Mouse (Mus musculus) frontal cortex, adult (tissue): ENCODE results near the gene Rps19.
"Not testable (repeated sequence)": the region's sequence is repeated elsewhere in the genome, so short reads cannot be mapped to it uniquely, and the experiment has no call there.

ENCODE experiments used
- ATAC-seq: cut with Nextera tagmentation; 2 replicates; pipeline ENCODE4 v1.9.2; 2017; ENCODE audit warnings: mild to moderate bottlenecking, moderate library complexity, mixed read lengths; ENCODE audit not compliant: low TSS enrichment

Gene Rps19

DNA sequence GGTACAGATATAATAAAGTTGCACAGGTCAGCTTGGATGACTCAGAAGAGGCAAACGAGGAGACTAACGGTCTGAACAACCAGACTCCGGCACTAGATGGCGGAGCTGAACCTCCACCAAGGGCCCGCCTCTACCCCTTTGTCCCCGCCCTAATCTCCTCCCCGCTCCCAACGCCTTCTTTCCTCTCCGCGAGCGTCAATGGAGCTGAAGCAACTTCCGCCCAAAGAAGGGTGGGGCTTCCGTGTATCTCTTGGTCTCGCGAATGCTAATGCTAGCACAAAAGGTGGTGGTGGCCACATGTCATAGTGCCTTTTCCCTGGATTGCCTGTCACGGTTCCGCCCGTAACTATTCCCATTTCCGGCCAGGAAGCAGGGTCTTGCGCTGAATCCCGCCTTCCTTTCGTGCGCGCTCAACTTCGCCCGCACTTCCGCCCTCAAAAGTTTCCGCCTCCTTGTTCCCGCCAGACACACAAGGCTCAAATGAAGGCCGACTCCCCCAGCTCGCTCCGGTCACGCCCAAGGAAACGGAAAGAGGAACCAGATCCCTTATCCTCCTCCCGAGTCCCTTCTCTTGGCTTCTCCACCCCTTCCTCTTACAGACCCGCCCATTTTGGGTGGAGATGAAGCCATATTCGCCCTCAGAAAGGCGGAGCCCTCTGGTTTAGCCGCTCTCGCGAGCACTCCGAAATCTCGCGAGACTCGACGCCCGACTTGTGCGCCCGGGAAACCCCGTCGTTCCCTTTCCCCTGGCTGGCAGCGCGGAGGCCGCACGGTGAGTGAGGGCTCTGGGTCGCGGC, at the start of gene Rps19:
TSS of gene Rps19 (plus strand) at position 476 of the 797 bp plus-strand sequence.
- peak; percentile 92 for ATAC-seq

DNA sequence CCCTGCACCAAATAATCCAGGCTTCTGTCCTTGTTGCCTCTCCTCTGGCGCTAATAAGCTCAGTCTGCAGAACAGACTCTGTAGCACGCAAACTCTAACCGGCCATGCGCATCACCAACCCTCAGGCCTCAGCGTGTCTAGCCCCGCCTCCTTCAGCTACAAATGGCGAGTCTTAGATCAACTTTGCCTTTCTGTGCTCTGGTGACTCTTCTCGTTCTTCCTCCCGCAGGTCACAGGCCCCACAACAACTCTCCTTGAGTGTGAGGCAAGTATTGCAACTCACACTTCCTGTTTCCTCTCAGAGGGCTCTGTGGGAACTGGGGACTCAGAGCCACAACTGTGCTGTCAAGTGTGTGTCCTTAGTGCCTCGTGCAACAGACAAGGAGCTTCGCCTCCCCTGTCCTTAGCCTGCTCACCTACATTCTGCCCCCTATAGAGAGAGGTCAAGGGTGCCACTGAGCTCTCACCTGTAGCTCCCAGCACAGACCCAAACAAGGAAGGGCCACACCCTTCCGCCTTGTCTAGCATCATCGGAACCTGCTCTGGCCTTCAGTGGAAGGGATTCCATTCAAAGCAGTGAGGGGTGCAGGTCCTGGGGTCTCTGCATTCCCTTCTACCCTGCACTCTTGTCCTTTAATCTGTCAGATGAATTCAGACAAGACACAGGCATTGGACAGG, 45.3 kb upstream of the Rps19 start:
- ATAC-seq: not testable (repeated sequence)

- ATAC-seq: no peak
Measured at GRCm38 (mm10) chr7:24839410-24839808, 44.8 kb upstream of the Rps19 start.

DNA sequence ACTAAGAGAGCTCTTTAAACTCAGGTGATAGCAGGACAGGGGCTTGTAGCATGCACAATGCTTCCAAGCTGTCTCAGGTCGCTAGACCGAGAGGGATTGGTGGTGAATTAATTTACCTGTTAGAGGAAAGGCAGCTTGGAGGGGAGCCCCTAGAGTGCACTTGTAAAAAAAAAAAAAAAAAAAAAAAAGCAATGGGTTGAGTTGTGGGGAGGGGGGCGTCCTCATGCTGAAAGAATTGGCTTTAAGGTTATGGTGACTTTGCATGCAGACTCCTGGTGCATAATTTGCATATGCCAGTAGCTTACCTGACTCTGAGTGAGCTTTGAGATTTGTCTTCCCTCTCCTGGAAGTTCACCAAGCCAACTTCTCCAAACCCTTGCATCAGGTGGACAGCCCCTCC, 43.8 kb upstream of the Rps19 start:
- no peak for ATAC-seq

DNA sequence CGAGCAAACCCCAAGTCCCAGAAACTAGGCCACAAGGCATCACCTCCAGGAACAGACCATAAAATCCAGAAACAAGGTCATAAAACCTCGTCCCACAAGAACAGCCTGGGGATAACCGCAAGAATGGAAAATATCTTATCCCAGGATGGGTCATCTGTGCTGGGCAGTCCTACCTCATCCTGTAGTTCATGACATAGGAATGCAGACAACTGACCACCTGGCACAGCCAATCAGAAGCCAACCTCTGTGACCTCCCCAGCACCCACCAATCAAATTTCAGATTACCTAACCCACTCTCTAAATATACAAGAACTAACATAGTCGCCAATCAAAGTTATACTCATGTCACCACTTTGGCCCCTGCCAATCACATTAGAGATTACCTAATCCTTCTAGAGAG, 43.2 kb upstream of the Rps19 start:
- ATAC-seq: no peak

- no peak for ATAC-seq
Measured at GRCm38 (mm10) chr7:24844144-24844543, 40.0 kb upstream of the Rps19 start.

DNA sequence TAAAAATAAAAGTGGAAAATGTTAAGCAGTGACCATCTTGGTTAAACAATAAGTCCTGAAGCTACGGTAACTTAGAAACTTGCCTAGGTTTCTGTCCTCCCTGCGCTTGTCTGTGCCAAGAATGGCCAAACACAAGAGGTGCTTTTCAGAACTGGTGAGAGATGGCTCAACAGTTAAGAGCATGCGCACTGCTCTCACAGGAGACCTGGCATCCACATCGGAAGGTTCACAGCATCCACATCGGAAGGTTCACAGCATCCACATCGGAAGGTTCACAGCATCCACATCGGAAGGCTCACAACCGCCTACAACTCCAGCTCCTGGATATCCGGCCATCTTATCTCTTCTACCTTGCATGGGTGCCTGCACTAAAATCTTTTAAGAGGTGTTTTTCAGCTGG, 39.0 kb upstream of the Rps19 start:
- no peak for ATAC-seq

DNA sequence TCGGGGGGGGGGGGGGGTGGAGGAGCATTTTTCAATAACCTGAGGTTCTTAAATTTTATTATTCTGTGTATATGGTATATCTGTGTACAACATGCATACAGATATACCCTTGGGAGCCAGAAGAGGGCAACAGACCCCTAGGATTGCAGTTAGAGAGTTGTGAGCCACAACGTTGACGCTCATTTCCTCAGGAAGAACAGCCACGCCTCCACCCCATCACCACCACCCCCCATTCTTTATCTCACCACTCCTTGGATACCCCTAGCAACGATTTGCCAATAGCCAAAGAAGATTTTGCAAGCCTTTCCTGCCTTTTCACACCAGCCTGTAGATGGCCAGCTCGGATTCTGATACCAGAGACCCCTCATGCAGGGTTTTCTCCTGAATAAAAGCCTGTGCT, 38.5 kb upstream of the Rps19 start:
- ATAC-seq: no peak

- not testable (repeated sequence) for ATAC-seq
Measured at GRCm38 (mm10) chr7:24846576-24846975, 37.6 kb upstream of the Rps19 start.

DNA sequence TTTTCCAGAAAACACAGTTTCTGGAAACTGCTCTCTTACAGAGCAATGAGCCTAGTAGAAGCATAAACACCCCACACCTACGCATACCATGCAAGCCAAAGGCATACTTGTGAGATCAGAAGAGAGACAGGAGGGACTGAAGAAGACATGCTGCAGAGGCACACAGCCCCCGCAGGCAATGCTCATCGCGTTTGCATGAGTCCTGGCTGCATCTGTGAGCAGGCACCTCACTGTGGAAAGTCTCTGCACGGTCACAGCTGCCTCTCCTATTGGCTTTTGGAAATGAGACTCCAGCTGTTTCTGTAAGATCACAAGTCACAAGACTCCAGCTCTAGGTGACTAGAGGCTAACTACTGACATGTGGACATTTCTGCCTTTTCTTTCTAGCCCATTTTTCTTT, 34.0 kb upstream of the Rps19 start:
- ATAC-seq: peak; percentile 95

DNA sequence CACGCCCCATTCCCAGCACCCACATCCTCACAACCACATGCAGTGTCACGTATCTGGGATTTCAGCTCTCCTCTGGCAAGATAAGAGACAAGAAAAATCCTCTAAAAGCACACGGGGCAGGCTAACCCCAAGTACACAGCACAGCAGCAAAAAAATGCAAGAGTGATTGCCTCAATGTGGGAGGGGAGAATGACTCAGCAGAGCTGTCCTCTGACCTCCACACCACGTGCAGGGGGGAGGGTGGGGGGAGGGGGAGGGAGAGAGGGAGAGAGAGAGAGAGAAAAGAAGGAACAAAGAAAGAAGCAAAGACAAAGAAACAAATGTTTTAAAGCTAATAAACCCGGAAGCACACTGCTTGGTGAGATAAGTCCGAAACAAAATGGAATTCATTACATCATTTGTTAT, 33.3 kb upstream of the Rps19 start:
- no peak; the same call in 1 of the 2 replicates for ATAC-seq

DNA sequence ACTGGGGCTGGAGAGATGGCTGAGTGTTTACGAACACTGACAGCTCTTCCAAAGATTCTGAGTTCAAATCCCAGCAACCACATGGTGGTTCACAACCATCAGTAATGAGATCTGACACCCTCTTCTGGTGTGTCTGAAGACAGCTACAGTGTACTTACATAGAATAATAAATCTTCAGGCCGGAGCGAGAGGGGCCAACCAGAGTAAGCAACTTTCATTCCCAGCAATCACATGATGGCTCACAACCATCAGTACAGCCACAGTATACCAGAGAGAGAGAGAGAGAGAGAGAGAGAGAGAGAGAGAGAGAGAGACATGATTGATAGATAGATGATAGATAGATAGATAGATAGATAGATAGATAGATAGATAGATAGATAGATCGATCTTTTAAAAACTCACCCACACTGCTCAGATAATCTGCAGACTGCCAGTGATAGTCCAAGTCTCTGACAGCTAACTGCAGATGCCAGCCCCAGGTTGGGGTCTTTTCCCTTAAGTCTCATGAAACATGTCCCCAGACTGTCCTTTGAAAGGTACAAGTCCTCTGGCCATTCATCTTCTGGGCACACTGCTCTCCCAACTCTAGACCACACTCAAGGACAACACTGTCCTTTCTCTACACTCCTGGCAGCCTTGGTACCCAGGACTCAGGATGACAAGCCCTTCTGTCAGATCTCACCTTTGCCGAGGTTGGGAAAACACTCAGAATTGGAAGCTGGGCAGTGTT, 32.4 kb upstream of the Rps19 start:
- ATAC-seq: no peak

DNA sequence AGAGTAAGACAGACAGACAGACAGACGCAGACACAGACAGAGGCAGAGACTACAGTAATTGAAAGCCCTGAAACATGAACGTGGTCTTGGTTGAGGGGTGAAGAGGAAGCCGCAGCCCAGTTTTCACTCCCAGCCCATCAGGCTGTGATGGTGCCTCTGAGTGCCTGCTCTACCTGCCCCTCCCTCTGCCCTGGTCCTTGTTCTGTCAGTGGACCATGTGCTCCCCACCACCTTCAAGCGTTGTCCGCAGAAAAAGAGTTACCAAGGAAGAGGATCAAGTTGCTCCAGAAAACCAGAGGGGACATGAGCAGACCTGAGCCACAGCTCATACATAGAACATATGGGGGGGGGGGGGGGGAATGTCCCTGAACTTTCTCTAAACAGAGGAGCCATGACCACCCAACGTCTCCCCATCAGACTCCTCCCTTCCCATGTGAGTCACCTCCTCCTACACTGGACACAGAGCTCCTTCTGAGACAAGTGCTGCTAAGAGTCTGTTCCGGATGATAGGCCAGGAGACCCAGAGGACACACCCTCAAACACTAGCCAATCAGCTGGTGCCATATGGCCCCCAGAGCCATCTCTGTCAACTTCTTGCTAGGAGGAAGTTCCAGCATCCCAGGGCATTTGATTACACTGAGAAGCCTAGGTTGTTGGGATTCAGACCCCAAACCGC, 31.5 kb upstream of the Rps19 start:
- no peak for ATAC-seq

DNA sequence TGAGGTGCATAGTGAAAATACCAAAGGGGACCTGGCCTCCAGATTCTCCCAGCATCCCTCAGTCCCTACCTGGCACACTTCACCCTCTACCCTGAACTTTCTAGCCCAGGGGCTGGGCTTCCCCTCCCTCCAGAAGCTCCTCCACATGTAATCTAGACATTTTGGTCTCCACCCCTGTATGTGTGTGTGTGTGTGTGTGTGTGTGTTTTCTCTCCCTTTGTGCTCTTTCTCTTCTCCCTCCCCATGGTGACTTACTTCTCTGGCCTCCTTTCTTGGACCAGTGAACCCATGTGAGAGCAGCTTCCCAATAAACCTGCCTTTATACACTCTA, 31.0 kb upstream of the Rps19 start:
- ATAC-seq: no peak

GRCm38 (mm10) chr7:24853695-24854094, 30.5 kb upstream of the Rps19 start:
- ATAC-seq: no peak

DNA sequence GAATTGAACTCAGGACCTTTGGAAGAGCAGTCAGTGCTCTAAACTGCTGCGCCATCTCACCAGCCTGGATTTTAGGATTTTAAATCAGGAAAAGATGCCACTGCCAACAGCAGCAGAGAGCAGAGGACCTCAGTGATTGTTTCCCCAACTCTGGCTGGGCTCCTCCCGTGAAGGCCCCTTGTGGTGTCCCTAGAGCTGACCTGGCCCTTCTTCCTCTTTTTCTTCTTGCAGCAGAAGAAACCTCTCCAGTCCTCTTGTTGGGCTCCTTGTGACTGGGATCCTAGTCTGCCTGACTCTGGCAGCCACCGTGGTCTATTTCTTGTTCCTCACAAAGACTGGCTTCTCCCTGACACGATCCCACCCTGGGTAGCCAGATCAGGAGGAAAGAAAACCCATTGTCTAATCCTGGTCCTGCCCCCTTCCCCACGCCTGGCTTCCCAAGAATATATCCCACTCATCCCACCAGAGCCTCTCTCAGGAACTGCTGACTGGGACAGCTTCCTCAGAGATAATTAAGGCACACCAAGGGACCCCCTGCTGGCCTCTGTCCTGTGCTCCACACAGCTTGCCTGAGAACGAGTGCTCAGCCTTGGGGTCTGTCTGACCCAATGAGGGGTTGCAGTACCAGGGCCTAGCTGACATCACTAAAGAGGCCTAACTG, 27.6 kb upstream of the Rps19 start:
- no peak for ATAC-seq

GRCm38 (mm10) chr7:24859234-24859633, 24.9 kb upstream of the Rps19 start:
- no peak for ATAC-seq

GRCm38 (mm10) chr7:24861913-24862312, 22.3 kb upstream of the Rps19 start, which contains the start of gene Gm9844:
Gm9844 (plus strand) TSS chr7:24862213.
- no peak for ATAC-seq

DNA sequence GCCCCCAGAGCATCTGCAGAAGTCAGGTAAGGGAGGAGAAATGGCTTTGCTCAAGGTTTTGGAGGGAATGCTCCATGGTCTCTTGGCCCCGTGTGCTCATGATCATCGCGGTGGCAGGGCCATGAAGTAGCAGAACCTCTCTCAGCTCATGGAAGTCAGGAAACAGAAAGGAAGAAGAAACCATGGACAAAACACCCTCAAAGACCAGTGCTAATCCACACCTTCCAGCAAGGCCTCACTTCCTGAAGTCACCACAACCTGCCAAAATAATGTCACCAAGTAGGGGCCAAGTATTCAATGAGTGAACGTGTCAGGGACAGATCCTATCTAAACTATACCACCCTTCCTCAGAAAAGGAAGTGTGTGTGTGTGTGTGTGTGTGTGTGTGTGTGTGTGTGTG, 21.3 kb upstream of the Rps19 start:
- ATAC-seq: no peak

GRCm38 (mm10) chr7:24864156-24864555, 20.0 kb upstream of the Rps19 start:
- ATAC-seq: no peak

GRCm38 (mm10) chr7:24869080-24869479, 15.1 kb upstream of the Rps19 start:
- no peak for ATAC-seq
